Mouse (Mus musculus): ENCODE measurements at regions not wholly inside any gene's neighbourhood (a gene's known extent, or its start where the extent isn't known, plus 50 kb on each side); places are given as distances from the start of the nearest gene placed in this dataset.
A peak's percentile ranks its signal among the peaks of the same experiment; 100 is the strongest.

DNA sequence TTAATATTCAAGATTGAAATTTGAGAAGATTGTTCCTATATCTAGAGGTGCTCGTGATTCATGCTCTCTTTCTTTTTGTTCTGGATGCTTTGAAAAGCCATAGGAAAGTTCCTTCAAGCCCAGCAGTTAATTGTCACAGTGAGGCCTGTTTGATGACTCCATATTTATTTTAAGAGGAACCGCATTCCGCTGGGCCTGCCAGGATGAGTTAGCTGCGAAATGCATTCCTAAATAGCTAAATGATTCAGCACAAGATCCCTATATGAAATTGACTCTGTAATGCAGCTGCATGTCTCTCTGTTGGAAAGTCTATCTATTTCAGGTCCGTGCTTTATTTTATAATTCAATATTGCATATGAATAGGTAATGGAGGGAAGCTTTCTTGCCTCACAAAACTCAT lies 511.9 kb upstream of the Adgra3 start:
- no peak for DNase-seq
- intact Hi-C loops (cut with DNase I; ENCODE audit: low total_unique reads) = no loop called here

DNA sequence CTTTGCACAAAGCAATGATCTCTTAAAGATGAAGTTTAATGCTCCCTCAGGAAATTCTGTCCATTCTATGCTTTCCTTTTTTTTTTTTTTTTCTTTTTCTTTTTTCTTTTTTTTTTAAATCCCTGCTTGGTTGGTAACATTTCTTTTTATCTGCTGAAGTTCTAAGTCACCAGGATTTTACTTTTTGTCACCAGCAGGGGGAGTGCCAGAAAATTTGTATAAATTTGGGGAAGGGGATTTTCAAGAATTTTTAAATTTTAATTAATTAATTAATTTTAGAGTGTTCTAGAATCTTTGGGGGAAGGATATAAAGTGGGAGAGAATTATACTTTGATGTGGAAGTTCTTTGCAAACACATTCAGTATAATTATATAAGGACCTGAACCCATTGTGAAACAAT lies 492.3 kb upstream of the Adgra3 start:
- intact Hi-C loops (cut with DNase I; ENCODE audit: low total_unique reads) = no loop called here
- no peak for DNase-seq

DNA sequence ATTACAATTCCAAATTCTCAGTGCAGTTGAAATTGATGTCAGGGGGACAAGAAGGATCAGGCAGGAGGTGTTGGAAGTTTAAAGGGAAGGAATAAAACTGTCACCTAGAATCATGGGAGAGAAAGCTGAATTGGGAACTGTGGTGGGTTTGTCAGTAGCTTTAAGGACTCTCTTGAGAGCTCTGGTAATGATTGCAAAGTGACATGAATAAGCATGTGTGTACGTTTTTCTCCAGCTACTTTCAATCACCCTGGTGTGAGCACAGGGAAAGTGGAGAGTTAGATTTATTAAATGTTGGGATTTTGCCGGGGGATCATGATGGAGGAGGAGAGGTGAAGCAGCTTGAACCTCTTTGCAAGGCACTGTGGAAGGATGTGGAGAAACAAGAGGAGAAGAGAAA lies 453.7 kb upstream of the Adgra3 start:
- intact Hi-C loops (cut with DNase I; ENCODE audit: low total_unique reads) = no loop called here
- DNase-seq = no peak

DNA sequence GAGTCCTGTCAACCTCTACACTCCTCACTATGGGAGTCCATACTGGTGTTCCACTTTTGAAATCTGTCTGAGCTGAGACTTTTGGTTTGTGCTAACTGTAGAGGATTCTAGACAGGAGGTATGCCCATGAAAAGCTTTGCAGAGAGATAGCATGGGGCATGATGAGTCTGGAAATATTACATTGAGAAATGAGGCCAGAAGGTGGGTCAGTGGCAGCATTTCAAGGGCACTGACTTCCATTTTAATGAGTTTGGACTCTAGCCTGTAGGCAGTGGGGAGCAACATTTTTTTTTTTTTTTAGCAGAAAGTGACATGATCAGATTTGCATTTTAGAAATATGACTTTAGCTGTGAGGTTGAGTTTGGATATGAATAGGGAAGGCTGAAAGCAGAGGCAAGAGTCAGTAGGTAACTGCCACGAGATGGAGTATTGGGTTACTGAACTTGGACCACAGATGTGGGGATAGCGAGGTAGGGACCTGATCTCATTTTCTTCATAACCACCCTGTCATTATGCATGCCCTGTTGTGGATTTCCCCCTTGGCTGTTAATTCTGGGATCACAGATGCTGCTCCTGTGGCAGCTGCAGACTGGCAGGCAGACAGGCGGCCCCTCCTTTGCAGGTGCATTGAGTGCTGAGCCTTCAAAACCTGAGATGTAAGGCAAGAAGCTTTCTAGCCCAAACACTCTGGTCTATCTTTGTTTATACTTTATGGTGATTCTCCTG lies 451.1 kb upstream of the Adgra3 start:
- intact Hi-C loops (cut with DNase I; ENCODE audit: low total_unique reads) = no loop called here
- no peak for DNase-seq

DNA sequence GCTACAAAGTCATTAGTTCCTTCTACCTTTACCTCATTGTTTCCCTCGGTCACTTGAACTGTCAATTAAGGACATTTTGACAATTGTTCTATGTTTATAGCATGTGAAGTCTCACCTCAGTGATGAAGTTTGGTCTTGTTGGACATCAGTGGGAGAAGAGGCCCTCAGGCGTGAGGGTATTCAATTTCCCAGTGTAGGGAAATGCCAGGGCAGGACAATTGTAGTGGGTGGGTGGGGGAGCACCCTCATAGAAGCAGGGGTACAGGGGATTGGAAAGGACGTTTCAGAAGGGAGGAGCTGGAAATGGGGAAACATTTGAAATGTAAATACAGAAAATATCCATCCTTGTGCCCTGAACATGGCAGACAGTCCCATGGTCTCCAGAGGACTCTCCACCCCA lies 431.4 kb upstream of the Adgra3 start:
- intact Hi-C loops (cut with DNase I; ENCODE audit: low total_unique reads) = no loop called here
- no peak for DNase-seq

DNA sequence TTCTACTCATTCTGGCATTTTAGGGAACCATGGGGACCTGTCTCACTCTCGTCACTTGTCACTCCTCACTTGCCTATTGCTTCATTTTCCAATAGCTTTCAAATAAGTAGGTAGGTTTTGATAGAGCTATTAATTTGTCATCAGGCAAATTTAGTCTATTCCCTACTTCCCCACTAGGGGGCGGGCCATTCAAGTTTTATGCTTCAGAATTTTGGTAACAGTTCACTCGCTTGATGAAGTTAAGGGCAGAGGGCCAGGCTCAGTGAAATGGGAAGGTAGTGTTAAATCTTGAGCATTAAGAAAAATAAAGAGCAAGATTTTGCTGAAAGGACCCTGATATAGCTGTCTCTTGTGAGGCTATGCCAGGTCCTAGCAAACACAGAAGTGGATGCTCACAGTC lies 418.2 kb upstream of the Adgra3 start:
- intact Hi-C loops (cut with DNase I; ENCODE audit: low total_unique reads) = no loop called here
- peak; percentile 29 for DNase-seq

DNA sequence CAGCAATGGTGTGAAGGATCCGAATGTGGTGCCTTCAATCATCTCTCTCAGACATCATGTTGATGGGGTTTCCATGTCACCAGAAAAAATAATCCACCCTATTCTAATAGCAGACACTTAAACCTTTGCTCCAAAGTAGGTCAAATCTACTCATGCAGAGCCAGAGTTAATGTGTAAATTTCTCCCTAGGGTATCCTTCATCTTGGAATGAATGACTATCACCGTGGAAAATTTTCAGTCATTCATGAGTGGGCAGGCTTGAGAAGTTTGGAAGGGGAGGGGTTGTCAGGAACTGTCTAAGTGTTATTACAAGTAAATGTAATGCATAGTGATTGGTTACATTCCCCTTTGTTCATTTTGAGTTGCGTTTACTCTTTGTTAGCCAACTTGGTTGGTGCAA lies 402.7 kb upstream of the Adgra3 start:
- intact Hi-C loops (cut with DNase I; ENCODE audit: low total_unique reads) = no loop called here
- no peak for DNase-seq

DNA sequence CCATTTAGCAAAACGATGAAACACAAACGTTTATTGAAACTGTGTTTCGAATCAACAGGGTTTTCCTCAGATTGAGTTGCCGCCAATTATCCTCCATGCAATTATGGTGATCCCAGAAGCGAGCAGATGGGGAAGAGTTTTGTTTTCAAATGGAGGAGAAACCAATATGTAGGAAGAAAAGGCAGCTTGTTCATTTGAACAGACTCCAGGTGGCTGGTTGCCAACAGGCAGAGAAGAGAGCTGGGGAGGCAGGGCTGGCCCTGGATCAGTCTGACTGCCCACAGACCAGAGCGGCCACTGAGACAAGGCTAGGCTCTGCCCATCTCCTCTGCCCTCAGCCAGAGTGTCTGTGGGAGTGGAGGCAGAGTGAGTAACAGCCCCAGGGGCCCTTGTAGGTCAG lies 398.8 kb upstream of the Adgra3 start:
- intact Hi-C loops (cut with DNase I; ENCODE audit: low total_unique reads) = no loop called here
- DNase-seq = peak; percentile 19

DNA sequence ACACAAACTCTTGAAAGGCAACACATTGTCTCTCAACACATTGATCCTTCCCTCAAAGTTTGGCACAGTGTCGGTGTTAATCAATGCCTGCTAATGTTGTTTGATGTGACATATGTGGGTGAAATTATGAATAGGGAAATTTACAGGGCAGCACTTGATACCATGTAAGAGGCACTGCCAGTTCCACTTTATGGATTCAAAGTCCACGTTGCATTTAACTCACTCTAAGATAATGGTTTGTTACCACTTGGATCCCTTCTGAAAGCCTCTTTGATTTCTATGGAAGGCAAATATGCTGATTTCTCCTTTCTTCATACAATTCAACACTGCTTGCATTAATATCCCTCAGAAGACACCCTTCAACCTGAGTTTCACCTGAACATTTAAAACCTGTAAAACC lies 395.6 kb upstream of the Adgra3 start:
- DNase-seq = no peak
- intact Hi-C loops (cut with DNase I; ENCODE audit: low total_unique reads) = no loop called here

DNA sequence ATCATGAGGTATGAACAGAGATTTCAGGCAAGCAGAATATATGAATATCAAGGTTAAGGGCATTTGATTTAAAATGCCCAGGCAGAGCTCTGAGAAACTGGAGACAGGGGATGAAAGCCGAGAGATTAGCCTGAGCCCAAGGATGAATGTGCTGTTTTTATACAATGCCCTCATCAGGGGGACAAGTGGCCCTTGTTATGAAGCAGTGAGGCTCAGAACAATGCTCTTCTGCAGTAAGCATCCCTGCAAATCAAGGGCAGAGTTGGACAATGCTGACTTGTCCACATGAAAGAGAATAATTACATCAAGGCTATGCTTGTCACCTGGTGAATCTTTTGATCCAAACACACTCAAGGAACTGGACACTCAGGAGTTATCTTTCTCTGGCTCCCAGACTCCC lies 348.1 kb upstream of the Adgra3 start:
- DNase-seq = no peak
- intact Hi-C loops (cut with DNase I; ENCODE audit: low total_unique reads) = no loop called here

DNA sequence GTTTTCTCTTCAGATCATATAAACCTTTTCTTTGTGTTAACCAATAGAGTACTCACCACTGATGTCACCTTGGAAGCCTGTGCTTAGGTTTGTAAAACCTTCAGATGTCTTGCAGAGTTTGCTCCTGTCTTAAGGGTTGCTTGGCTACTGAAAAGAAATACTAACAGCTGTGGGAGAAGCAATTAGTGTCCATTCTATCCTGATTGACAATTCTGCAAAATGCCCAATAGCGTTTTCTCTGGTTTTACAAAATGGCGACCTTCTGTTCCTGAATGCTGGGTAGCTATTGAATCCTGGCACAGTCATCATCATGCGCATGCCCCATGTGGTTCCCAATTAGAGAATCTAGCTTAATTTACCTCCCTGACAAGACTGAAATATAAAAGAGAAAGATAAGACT lies 347.7 kb upstream of the Adgra3 start:
- intact Hi-C loops (cut with DNase I; ENCODE audit: low total_unique reads) = no loop called here
- DNase-seq = no peak

Measured in gastrocnemius, postnatal 14 days (tissue).